Mouse (Mus musculus) heart, postnatal 0 days (tissue): ENCODE results near the gene Mtmr10. TPM values are rescaled to one million over a fixed set of nuclear protein-coding genes. Genes with fewer than 3 reads are reported as not detected.

Experiments
- ATAC-seq: fragments of 200-750 bp; cut with Nextera tagmentation; 2 replicates; pipeline ENCODE4 v1.8.0; 2017; ENCODE audit warnings: low read depth, moderate number of reproducible peaks, moderate library complexity; ENCODE audit not compliant: insufficient read depth
- DNase-seq: peaks from one replicate; pipeline ENCODE4 v3.0.0-alpha.2; 2016; ENCODE audit warnings: low spot score
- H3K27ac ChIP-seq: fragments of 300-500 bp; sonication (generic); 2 replicates; pipeline ENCODE4 v1.5.1; 2014; ENCODE audit warnings: low read depth, mild to moderate bottlenecking
- H3K27me3 ChIP-seq: fragments of 300-500 bp; sonication (generic); 2 replicates; pipeline ENCODE4 v1.6.1; 2014; ENCODE audit warnings: low read length, mixed read lengths; ENCODE audit not compliant: control insufficient read depth, insufficient read depth
- H3K36me3 ChIP-seq: fragments of 300-500 bp; sonication (generic); replicated peaks from 2 replicates; pipeline ENCODE4 v1.6.1; 2014; ENCODE audit warnings: low read length, mixed read lengths; ENCODE audit not compliant: control insufficient read depth, insufficient read depth
- H3K4me1 ChIP-seq: fragments of 300-500 bp; sonication (generic); 2 replicates; pipeline ENCODE4 v1.6.1; 2014; ENCODE audit warnings: antibody characterized with exemption; ENCODE audit not compliant: control insufficient read depth, insufficient read depth
- H3K4me2 ChIP-seq: fragments of 300-500 bp; sonication (generic); 2 replicates; pipeline ENCODE4 v1.6.1; 2014; ENCODE audit warnings: low read depth, mild to moderate bottlenecking, low read length, moderate library complexity
- H3K4me3 ChIP-seq: fragments of 300-500 bp; sonication (generic); 2 replicates; pipeline ENCODE4 v1.5.1; 2014; ENCODE audit warnings: low read depth, low read length
- H3K9ac ChIP-seq: fragments of 300-500 bp; sonication (generic); replicated peaks from 2 replicates; pipeline ENCODE4 v1.6.1; 2014; ENCODE audit warnings: low read depth, low read length, mixed read lengths
- H3K9me3 ChIP-seq: fragments of 300-500 bp; sonication (generic); replicated peaks from 2 replicates; pipeline ENCODE4 v1.6.1; 2016; ENCODE audit warnings: low read length; ENCODE audit not compliant: control insufficient read depth
- CTCF ChIP-seq: IDR thresholded peaks from 2 replicates; pipeline ENCODE4 v1.5.1; 2016; ENCODE audit warnings: antibody characterized with exemption, control low read depth, low read depth
- EP300 ChIP-seq: IDR thresholded peaks from 2 replicates; pipeline ENCODE4 v1.6.1; 2016; ENCODE audit warnings: antibody characterized with exemption, low read depth
- WGBS: fragments of 180-500 bp; shearing (Covaris S2); extraction: QIAGEN DNeasy Blood & Tissue Kit; methylation state at CpG from one replicate; pipeline ENCODE4 v1.1.7; 2014; 5-methylcytosine and 5-hydroxymethylcytosine counted together
- polyA plus RNA-seq: library from polyadenylated mRNA; unstranded; fragments of >200 nt; fragmentation: Nextera tagmentation; extraction: Ambion mirVana; gene quantifications from 2 replicates; pipeline ENCODE4 v1.2.1, GENCODE M21; 2015
- total RNA-seq: library from RNA; depleted of rRNA; stranded (reverse); fragments of >200 nt; gene quantifications from 2 replicates; pipeline ENCODE4 v1.2.3, GENCODE M21; 2014; ENCODE audit warnings: low replicate concordance

The Mtmr10 gene
- total and polyA plus RNA-seq, 2 experiments from 2014 or later: 4.1 to 5.3 TPM

- TF ChIP-seq CTCF (peak; percentile 81), EP300 (no peak)
- Histone ChIP-seq H3K9ac (no peak overlapping the region), H3K4me2 (no peak overlapping the region), H3K9me3 (no peaks in the 10 kb centered on the region), H3K4me1 (no peaks in the 10 kb centered on the region), H3K27ac (no peak overlapping the region), H3K36me3 (peaks cover 27% of the 10 kb centered on the region), H3K4me3 (no peak overlapping the region), H3K27me3 (no peaks in the 10 kb centered on the region)
- 8% methylated on average over 1 of the region's 1 CpGs for WGBS
- DNase-seq: peak; percentile 49
- ATAC-seq: no peak
Measured at GRCm38 (mm10) chr7:64326892-64327291, 39.4 kb downstream of the Mtmr10 start.

GRCm38 (mm10) chr7:64327486-64327885, 40.0 kb downstream of the Mtmr10 start:
- H3K27ac ChIP-seq: no peak overlapping the region
- no peak overlapping the region for H3K4me2 ChIP-seq
- ATAC-seq (no peak), DNase-seq (no peak)
- H3K9me3 ChIP-seq: no peaks in the 10 kb centered on the region
- 81% methylated on average over 4 of the region's 4 CpGs for whole genome bisulfite sequencing
- no peaks in the 10 kb centered on the region for H3K27me3 ChIP-seq
- no peak overlapping the region for H3K4me3 ChIP-seq
- TF ChIP-seq CTCF: no peak
- no peak for TF ChIP-seq EP300
- H3K36me3 ChIP-seq: peaks cover 29% of the 10 kb centered on the region
- H3K4me1 ChIP-seq: no peaks in the 10 kb centered on the region
- H3K9ac ChIP-seq: no peak overlapping the region

GRCm38 (mm10) chr7:64331309-64331708, 43.9 kb downstream of the Mtmr10 start:
- DNase-seq: no peak
- WGBS: 85% methylated on average over 3 of the region's 3 CpGs
- Histone ChIP-seq H3K9ac (no peak overlapping the region), H3K27me3 (no peaks in the 10 kb centered on the region), H3K27ac (no peak overlapping the region), H3K4me2 (no peak overlapping the region), H3K9me3 (no peaks in the 10 kb centered on the region), H3K36me3 (peaks cover 45% of the 10 kb centered on the region), H3K4me3 (no peak overlapping the region), H3K4me1 (no peaks in the 10 kb centered on the region)
- TF ChIP-seq CTCF (no peak), EP300 (no peak)
- ATAC-seq: no peak

GRCm38 (mm10) chr7:64332686-64333085, 45.2 kb downstream of the Mtmr10 start:
- ATAC-seq (no peak), DNase-seq (no peak)
- H3K9ac ChIP-seq: no peak overlapping the region
- no peaks in the 10 kb centered on the region for H3K9me3 ChIP-seq
- H3K36me3 ChIP-seq: peaks cover 53% of the 10 kb centered on the region
- no peaks in the 10 kb centered on the region for H3K4me1 ChIP-seq
- no peak overlapping the region for H3K27ac ChIP-seq
- no peak overlapping the region for H3K4me3 ChIP-seq
- H3K27me3 ChIP-seq: no peaks in the 10 kb centered on the region
- no peak for TF ChIP-seq CTCF
- no peak for TF ChIP-seq EP300
- H3K4me2 ChIP-seq: no peak overlapping the region
- 90% methylated on average over 1 of the region's 1 CpGs for WGBS

GRCm38 (mm10) chr7:64347813-64348212, 60.4 kb downstream of the Mtmr10 start:
- Histone ChIP-seq H3K27ac (no peak overlapping the region), H3K36me3 (peaks cover 58% of the 10 kb centered on the region), H3K9ac (no peak overlapping the region), H3K4me3 (no peak overlapping the region), H3K9me3 (no peaks in the 10 kb centered on the region), H3K27me3 (no peaks in the 10 kb centered on the region), H3K4me2 (no peak overlapping the region), H3K4me1 (no peaks in the 10 kb centered on the region)
- TF ChIP-seq CTCF: no peak
- DNase-seq (no peak), ATAC-seq (no peak)
- 93% methylated on average over 1 of the region's 1 CpGs for WGBS

- Histone ChIP-seq H3K27ac (no peak overlapping the region), H3K4me1 (no peaks in the 10 kb centered on the region), H3K36me3 (peaks cover 67% of the 10 kb centered on the region), H3K4me3 (no peak overlapping the region), H3K9ac (no peak overlapping the region), H3K9me3 (no peaks in the 10 kb centered on the region), H3K4me2 (no peak overlapping the region), H3K27me3 (no peaks in the 10 kb centered on the region)
- DNase-seq (no peak), ATAC-seq (no peak)
- 76% methylated on average over 15 of the region's 15 CpGs for WGBS
- TF ChIP-seq EP300 (no peak), CTCF (no peak)
Measured at GRCm38 (mm10) chr7:64349147-64349861, 61.9 kb downstream of the Mtmr10 start.
